Mouse (Mus musculus) erythroblast, embryonic 14.5 days (primary cell): ENCODE data around the gene Mfsd1. TPM values are rescaled to one million over a fixed set of nuclear protein-coding genes. Genes with fewer than 3 reads are reported as not detected.

Experiments
- H3K27me3 ChIP-seq: 2 replicates; pipeline ENCODE4 v1.6.1; 2012; ENCODE audit warnings: inconsistent platforms; ENCODE audit not compliant: control insufficient read depth
- H3K36me3 ChIP-seq: 2 replicates; pipeline ENCODE4 v1.6.1; 2012; ENCODE audit warnings: mild to moderate bottlenecking, inconsistent platforms; ENCODE audit not compliant: control insufficient read depth
- H3K4me1 ChIP-seq: 2 replicates; pipeline ENCODE4 v1.6.1; 2012; ENCODE audit warnings: inconsistent platforms; ENCODE audit not compliant: control insufficient read depth
- H3K4me3 ChIP-seq: replicated peaks from 2 replicates; pipeline ENCODE3; 2012; ENCODE audit warnings: moderate library complexity, mild to moderate bottlenecking, inconsistent platforms
- H3K9me3 ChIP-seq: 2 replicates; pipeline ENCODE4 v1.6.1; 2012; ENCODE audit warnings: low read length, inconsistent platforms, mixed read lengths; ENCODE audit not compliant: control insufficient read depth
- GATA1 ChIP-seq: IDR thresholded peaks from 2 replicates; pipeline ENCODE4 v1.6.1; 2012; ENCODE audit warnings: low read length, inconsistent platforms, mixed read lengths
- TAL1 ChIP-seq: IDR thresholded peaks from 3 replicates; pipeline ENCODE4 v1.6.1; 2012; ENCODE audit warnings: low read length, inconsistent platforms, mixed read lengths
- polyA plus RNA-seq: library from polyadenylated mRNA; stranded (reverse); fragments of >175 nt; gene quantifications from 2 replicates; pipeline ENCODE4 v1.2.3, GENCODE M21; 2012

Gene Mfsd1
- polyA plus RNA-seq, 1 experiment = 0.82 TPM

- no peaks in the 10 kb centered on the region for H3K9me3 ChIP-seq
- H3K4me3 ChIP-seq = no peak overlapping the region
- H3K36me3 ChIP-seq = peaks cover 51% of the 10 kb centered on the region
- no peak for TF ChIP-seq TAL1
- no peak for TF ChIP-seq GATA1
- H3K4me1 ChIP-seq = peaks cover 15% of the 10 kb centered on the region
- no peaks in the 10 kb centered on the region for H3K27me3 ChIP-seq
These were observed 4.9 kb downstream of the Mfsd1 start for GRCm38 (mm10) chr3:67587430-67587829.

DNA sequence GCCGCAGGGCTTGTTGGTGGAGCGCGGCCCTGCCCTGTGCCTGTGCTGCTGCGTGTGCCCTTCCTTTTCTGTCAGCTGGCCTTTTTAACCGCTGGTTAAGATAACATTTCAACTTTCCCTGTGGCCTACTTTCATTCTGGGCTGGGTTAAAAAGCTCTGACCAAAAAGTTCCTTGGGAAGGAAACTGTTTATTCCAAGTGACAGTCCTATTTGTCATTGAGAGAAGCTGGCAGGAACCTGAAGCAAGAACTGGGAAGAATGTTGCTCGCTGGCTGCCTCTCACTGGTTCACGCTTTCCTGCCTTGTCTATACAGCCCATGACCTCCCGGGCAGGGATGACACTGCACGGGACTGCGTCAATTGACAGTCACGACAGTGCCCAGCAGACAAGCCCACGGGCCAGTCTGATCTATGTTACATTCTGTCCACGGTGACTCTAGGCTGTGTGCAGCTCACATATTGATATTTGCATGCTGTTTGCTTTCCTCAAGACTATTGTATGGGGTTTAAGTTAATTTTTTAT is 19.1 kb downstream of the Mfsd1 start:
- no peaks in the 10 kb centered on the region for H3K4me1 ChIP-seq
- H3K9me3 ChIP-seq = no peaks in the 10 kb centered on the region
- H3K4me3 ChIP-seq = no peak overlapping the region
- peaks cover 49% of the 10 kb centered on the region for H3K36me3 ChIP-seq
- TF ChIP-seq TAL1 = no peak
- TF ChIP-seq GATA1 = no peak
- no peaks in the 10 kb centered on the region for H3K27me3 ChIP-seq

DNA sequence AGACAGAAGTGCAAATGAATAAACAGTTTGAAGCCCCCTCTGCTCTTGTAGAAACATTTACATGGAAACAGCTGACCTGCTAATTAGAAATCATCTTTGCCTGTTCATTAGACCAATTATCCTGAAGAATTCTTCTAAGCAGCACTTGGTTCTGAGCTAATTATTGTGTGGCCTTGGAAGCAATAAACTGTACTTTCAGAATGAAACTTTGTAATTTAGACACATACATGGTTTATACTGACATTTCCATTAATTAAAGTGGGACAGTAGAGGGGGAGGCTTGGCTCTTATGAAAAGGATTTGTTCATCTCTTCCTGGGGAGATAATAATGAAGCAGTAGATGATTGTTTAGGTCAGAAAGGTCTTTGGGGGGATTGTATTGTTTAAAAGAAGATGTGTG is 35.7 kb downstream of the Mfsd1 start:
- H3K4me3 ChIP-seq = no peak overlapping the region
- H3K4me1 ChIP-seq = no peaks in the 10 kb centered on the region
- no peaks in the 10 kb centered on the region for H3K27me3 ChIP-seq
- no peaks in the 10 kb centered on the region; the same call in 1 of the 2 replicates for H3K9me3 ChIP-seq
- no peak for TF ChIP-seq TAL1
- TF ChIP-seq GATA1 = no peak
- no peaks in the 10 kb centered on the region for H3K36me3 ChIP-seq

GRCm38 (mm10) chr3:67624629-67625028 is 42.1 kb downstream of the Mfsd1 start:
- Histone ChIP-seq H3K36me3 (no peaks in the 10 kb centered on the region), H3K27me3 (no peaks in the 10 kb centered on the region), H3K4me3 (no peak overlapping the region), H3K4me1 (no peaks in the 10 kb centered on the region), H3K9me3 (no peaks in the 10 kb centered on the region; the same call in 1 of the 2 replicates)
- TF ChIP-seq GATA1 (no peak), TAL1 (no peak)

DNA sequence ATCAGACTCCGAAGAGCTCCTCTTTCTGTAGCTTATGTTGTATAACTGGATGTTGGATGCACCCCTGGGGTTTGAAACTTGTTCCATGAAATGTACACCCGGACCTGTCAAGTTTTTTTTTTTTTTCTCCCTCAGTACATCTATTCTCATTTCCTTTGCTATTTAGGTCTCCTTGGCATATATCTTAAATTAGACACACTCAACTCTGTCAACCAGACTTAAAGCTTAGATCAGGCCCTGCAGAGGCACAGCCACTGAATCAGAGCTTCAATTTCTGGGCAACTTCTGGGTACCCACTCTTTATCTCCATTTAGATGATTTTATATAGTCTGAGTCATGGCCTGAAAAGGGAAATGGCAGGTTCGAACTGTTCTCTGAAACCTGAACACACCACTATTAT is 60.6 kb downstream of the Mfsd1 start:
- no peaks in the 10 kb centered on the region for H3K36me3 ChIP-seq
- H3K4me1 ChIP-seq = no peaks in the 10 kb centered on the region
- TF ChIP-seq TAL1 (no peak), GATA1 (no peak)
- H3K9me3 ChIP-seq = no peaks in the 10 kb centered on the region
- H3K4me3 ChIP-seq = no peak overlapping the region
- H3K27me3 ChIP-seq = no peaks in the 10 kb centered on the region

- TF ChIP-seq GATA1 (no peak), TAL1 (no peak)
- no peak overlapping the region for H3K4me3 ChIP-seq
- no peaks in the 10 kb centered on the region for H3K9me3 ChIP-seq
- H3K27me3 ChIP-seq = no peaks in the 10 kb centered on the region
- no peaks in the 10 kb centered on the region for H3K36me3 ChIP-seq
- H3K4me1 ChIP-seq = no peaks in the 10 kb centered on the region
These were observed 63.3 kb downstream of the Mfsd1 start for GRCm38 (mm10) chr3:67645640-67646466.

Other genes starting within 250 kb of the Mfsd1 start
- 0.37 TPM in 1 of 2 replicates, not detected in the other for gene Mlf1, start 208.6 kb upstream of the Mfsd1 start, polyA plus RNA-seq
- not detected in 2 replicates for gene Gm17402, start 207.6 kb upstream of the Mfsd1 start, polyA plus RNA-seq
- gene Gfm1, start 152.6 kb upstream of the Mfsd1 start, polyA plus RNA-seq = 0.36 and 0.59 TPM in 2 replicates
- 0.20 and 0.21 TPM in 2 replicates for gene Lxn, start 118.8 kb upstream of the Mfsd1 start, polyA plus RNA-seq
- 0.03 TPM in 2 replicates for gene Rarres1, start 67.2 kb upstream of the Mfsd1 start, polyA plus RNA-seq